Mouse (Mus musculus): ENCODE results near the gene Nhsl1. TPM values are rescaled to one million over a fixed set of nuclear protein-coding genes. Genes with fewer than 3 reads are reported as not detected.

The Nhsl1 gene
- total RNA-seq, 2 experiments from 2014 or later: 2.9 to 3.1 TPM

DNA sequence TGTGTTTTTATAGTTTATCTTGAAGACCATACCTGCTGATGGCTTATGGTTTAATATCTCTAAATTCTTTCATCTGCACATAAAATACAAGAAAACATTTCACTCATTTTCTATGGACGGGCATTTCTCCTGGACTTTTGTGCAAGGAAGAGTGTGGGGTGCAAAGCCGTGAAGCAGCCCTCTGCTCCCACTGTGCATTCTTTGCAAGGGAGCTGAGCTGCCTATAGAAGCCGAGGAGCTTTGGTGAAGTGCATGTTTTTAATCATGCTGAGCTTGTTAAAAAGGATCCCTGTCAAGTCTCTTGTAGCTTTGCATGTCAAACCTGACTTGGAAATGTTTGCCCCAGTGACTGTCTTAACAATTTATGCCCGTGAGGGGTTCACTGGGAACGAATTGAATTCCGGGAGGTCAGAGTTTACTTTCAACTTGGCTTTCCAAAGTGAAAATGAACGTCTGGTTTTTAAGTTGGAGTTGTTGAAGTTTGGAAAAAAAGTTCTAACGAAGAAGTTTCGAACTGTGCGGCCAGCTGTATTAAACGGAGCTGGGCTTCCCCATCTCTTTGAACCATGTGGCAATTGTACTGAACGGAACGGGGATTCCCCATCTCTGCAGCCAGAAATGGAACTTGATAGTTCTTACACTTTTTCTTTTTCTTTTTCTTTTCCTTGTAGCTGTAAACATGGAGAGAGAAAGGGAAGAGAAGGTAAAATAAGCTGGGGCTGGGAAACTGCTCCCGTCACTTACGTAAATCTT lies 22.8 kb downstream of the Nhsl1 start:
- DNase-seq (ENCODE audit: low spot score in 2 of 2): no peak

DNA sequence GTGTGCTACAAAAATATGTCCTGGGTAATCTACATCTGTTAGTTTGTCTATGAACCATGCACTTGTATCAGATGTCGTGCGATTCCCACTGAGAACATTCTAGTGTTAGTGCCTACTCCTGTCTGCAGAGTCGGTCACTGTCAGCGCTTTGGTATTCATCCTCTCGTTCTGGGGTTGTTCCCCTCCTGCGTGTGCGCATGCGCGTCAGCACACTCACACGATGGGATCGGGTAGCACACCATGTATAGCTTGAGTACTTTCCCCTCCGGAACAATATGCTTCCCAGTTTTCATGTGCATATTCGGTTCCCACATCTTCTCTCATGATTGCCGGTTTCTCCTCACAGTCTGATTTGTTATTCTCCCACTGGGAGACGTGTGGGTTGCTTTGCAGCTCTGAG lies 28.4 kb downstream of the Nhsl1 start:
- DNase-seq (ENCODE audit: low spot score in 2 of 2): no peak

DNA sequence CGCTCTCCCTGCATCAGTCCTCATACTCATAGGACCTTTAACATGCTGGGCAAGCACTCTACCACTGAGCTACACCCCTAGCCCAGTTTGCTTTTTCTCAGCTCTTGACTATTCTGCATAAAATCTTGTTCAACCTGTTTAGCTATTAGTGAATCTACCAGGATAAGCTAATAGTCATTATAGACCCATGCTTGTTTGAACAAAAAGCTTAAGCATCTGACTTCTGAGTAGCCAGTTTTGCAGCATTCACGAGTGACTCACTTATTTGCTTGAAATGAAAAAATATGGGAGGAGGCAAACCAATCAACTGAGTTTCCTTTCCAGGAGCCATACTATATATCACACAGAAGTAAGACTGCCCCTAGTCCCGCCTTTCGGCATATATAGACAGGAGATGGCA lies 32.0 kb downstream of the Nhsl1 start:
- DNase-seq (ENCODE audit: low spot score in 2 of 2): no peak

DNA sequence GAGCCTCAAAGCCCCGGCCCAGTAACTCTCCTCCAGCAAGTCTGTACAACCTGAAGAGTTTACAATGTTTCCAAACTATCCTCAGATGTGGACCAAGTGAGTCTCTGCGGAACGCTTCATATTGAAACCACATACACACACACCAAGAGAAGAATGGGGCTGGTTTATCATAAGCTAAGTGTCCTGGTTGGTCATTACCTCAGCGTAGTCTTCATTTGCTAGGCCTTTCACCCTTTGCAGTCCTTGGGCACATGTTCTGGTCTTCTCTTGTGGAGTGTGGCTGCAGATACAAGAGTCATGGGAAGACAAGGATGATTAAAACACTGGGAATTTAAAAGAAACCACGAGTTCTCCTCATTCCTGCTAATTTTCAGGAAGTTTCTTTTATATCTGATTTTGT lies 34.2 kb downstream of the Nhsl1 start:
- no peak for DNase-seq (ENCODE audit: low spot score in 2 of 2)

DNA sequence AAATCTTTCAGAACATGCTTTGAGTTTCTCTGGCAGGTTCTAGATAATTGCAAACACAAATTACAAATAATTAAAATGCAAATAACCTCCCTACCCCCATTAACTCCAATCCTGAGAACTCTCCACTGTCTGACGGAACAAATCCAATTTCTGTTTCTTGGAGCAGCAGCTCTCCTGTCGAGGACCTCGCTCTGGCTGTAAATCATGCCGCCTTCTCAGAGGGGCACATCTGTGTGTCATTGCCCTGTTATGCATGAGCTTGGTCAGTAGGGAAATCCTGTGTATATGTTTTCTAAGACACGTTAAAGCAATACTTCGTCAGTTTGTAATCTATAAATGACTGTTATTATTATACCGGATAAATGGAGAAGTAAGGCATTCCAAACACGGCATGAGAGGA lies 35.3 kb downstream of the Nhsl1 start:
- DNase-seq (ENCODE audit: low spot score in 2 of 2): no peak

DNA sequence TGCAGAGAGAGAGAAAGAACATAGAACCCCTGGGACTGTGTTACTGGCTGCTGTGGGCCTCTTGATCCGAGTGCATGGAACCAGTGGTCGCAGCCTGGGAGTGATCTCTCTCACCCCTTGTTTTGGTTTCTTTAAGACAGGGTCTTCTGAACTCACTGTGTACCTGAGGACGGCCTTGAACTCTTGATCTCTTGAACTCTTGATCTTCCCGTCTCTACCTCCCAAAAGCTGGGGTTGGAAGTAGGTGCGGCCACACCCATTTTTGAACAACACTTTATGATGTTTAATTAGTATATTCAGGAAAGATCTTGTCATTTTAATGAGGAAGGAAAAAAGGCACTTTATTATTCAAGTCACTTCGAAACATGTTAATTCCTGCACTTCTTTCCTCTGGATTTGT lies 37.7 kb downstream of the Nhsl1 start:
- no peak for DNase-seq (ENCODE audit: low spot score in 2 of 2)

DNA sequence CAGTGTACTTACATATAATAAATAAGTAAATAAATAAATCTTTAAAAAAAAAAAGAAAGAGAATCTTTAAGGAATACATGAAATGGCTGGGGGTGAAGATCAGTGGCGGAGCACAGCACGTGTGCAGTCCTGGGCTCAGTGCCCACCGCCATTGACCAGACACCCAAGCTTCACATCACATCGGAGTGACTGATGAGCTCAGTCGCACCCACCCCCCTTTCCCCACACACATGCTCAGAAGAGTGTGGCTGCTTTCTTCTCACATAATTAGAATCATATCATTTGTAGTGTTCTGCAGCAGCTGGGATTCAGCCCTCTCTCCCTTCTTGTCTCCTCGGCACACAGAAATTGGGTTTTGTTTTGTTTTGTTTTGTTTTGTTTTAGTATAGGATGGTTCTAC lies 38.4 kb downstream of the Nhsl1 start:
- no peak for DNase-seq (ENCODE audit: low spot score in 2 of 2)

DNA sequence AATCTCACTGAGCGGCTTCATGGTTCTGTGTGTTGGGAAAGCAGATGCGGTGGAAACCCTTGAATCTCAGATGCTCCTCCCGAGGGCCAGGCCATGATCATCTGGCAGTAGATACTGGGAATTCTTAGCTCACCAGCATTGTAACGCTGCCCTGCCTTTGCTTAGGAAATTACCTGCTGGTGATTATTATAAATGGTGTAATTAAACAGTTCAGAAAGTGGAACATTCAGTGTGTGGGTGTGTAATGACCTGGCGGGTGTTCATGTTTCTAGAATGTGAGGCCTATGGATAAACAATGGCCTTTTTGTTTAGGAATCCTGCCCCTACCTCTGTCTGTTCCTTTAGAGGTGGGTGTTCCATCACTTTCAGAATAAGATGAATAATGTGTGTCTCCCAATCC lies 39.7 kb downstream of the Nhsl1 start:
- DNase-seq (ENCODE audit: low spot score in 2 of 2): no peak

DNA sequence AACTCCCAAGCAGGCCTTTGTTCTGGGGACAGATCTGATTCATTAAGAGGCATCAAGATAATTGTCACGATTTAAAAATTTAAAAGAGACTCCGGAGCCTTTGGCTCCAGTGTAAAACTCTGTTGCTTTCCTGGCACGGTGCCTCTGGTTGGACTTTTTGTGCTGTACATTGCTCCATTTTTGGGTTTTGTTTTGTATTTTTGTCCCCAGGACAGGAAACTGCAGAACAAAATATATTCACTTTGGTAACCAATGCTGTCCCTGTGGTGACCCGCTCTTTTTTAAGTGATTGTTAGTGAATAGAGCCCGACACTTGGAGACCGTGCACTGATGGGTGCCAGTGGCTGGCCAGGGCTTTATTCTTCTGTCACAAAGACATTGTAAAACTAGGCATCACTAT lies 41.4 kb downstream of the Nhsl1 start:
- no peak for DNase-seq (ENCODE audit: low spot score in 2 of 2)

DNA sequence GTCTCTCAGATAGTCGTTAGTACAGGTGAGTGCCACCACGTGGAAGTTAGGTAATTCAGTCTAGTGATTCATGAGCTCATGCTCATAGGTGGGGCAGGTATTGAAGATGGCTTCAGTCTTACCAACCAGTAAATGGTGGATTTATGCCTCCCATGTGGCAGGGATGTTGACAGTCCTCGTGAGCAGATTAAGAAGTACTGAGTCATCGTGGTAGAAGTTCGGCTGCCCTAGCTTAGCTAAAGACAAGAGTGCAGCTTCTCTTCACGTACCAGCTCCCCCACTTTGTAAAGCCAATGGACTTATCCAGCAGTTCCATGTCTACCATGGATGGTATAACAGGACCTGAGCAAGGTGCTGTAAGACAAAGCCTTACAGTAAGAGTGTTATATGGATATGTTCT lies 46.6 kb downstream of the Nhsl1 start:
- DNase-seq (ENCODE audit: low spot score in 2 of 2): no peak

DNA sequence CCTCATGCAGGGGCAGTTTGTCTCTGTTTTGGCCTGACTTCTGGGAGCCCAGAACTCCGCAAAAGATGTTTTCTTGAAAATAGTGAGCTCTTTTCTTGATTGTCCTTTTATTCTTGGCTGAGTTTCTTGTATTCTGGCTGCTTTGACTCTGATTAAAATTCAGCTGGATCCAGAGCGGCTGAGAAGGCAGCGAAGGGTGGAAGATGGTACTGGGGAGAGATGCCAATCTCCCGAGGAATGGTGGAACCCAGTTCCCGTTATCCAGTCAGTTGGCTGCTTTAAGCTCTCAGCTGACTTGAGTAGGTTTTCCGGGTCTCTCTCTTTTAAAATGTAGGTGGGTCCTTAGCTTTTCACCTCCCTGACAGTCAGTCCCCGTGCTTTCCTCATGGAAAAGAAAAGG lies 47.9 kb downstream of the Nhsl1 start:
- no peak for DNase-seq (ENCODE audit: low spot score in 2 of 2)

DNA sequence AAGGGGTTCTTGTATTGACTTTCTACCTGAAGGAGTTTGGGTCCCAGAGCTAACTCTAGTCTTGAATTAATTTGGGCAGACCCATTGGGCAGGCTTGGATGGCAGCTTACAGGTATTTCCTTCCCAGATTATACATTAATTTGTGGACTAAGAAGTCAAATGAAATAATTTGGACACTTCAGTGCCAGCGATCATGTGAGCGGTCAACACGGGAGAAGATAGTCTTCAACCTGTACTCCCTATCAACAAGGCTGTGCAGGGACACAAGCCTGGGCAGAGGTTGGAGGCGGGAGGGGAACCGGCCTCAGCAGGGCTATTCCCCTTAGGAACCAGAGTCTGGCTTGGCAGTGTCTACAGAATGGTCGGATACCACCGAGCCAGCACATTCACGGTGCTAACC lies 49.3 kb downstream of the Nhsl1 start:
- no peak for DNase-seq (ENCODE audit: low spot score in 2 of 2)

DNA sequence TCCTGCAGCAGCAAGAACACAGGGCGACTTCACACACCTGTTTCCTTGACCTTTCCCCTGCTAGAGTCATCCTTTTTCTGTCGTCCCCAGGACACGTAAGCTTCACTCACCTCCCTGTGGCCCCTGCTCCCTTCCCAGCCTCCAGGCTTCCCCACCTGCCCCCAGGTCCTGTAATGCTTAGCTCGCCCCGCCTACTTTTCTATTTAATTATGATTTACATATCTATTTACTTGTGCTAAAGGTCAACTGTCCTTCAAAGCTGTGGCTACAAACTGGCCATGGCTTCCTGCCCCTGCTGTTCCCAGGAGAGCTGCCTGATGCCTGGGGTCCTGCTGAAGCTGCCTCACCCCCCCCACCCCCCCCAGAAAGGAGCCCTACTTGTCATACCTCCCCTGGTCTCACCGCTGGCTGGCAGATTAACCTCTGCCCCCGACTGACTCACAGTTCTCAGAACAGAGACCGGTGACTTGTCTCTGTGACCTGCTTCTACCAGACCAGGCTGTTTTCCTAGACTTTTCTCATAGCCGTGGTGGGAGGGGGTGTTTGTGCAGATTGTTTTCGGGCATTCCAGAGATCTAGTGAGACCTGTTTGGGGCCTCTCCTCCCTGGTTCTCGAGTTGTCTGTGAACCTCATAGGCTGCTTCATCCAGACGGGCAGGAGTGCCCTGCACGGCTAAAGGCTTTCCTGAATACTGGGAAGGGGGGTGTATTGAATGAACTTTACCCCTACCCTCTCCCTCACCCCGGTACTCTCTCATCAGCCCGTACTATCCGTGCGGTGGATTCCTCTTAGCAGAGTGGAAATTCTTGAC lies 51.9 kb downstream of the Nhsl1 start:
- DNase-seq (ENCODE audit: low spot score in 2 of 2): peak in 1 of 2 experiments; percentile 21

DNA sequence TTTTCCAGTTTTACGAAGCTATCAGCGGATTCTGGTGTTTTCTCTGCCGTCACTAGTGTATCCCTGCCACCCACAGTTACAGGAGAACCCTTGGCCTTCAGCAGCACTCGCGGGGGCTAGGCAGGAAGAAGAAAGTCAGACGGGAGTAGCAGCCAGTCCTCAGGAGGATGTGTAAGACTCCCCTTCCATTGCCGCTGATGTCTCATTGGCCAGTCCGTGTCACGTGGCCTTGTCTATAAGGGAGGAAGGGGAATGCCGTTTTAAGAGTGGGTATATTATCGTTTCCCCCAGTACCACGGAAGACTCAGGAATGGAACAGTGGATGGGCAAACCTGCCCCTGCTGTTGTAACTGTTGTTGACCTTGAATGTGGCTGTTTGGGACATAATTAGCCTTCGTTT lies 53.1 kb downstream of the Nhsl1 start:
- DNase-seq (ENCODE audit: low spot score in 2 of 2): no peak

DNA sequence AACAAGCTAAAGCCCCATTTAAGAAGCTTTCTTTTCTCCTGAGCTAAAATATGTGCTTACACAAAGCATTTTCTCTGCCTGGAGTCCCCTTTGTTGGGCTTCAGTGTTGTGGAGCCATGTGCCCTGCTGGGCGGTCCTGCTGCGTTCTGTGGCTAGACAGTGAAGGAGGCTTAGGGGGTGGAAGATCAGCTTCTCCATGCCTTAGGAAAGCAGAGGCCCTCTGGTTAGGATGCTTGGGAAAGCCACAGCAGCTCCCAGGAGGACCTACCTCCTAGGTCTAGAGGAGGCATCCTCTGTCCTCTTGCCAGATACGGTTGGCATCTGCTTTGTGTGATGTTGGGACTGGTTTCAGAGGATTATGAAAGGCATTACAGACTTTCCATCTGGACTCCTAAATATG lies 56.5 kb downstream of the Nhsl1 start:
- no peak for DNase-seq (ENCODE audit: low spot score in 2 of 2)

DNA sequence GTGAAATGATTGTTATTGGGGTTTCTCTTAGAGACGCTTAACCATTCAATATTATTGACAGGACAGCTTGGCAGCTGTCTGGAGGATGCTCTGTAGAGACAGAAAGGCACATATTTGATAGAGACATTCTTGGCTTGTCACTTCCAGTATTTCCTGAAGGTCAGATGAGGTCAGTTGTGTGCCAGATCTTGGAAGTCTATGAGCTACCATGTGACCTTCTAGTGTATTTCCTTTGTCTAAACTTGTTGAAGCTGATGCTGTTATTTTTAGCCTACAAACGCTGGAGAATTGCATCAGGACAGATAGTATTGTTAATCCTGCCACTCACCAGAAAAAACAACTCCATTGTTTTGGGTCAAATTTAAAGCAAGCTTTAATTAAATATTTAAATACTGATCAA lies 66.0 kb downstream of the Nhsl1 start:
- DNase-seq (ENCODE audit: low spot score in 2 of 2): no peak

DNA sequence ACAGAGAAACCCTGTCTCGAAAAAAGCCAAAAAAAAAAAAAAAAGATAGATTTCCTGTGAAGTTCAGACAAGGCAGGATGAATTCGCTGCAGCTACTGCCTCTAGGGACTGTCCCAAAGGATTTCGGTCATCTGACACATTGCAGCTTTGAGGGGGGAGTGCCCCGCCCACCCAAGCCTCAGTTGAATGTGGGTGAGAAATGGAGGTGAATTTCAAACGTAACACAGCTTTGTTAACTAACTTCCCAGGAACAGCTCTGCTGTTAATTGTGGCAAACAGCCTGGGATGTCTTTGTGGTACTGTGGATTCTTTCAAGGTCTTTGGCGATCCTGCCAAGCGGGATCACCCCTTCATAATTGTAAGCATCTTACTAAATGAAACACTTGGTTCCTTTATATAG lies 67.4 kb downstream of the Nhsl1 start:
- no peak for DNase-seq (ENCODE audit: low spot score in 2 of 2)

DNA sequence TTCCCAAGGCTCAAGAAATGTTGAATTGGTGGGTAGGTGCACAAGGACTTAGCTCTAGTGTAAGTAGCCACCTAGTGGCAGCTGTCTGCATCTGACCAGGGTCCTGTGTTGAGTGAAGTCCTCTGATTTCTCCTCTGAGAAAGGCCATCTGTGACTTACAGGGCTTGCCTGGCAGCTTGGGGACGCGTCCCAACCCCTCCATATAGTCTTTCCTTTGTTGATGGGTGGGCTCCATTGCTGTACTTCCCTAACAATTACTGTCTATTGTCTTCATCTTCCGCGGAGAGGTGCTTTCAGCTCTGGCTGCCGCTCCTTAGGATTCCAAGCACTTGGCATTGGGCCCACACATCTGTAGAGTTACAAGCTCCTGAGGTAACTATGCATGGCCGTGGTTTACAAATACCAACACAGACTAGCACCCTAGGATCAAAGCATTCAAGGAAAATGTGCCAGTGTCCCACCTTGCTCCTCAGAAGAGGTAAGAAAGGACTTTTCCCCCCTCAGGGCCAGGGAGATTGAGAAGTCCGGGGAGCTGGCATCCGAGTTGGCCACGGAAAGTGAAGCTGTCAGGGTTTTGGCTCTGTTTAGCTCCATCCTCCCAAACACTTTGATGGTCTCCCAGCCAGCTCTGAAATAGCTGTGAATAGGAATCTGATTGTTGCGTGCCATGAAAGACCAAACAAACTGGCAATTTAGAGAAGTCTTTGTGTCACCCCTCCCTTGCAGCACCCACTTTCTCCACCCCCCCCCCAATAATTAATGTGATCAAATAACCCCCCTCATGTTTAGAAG lies 70.2 kb downstream of the Nhsl1 start:
- DNase-seq (ENCODE audit: low spot score in 2 of 2): peak; percentile 26 to 31

DNA sequence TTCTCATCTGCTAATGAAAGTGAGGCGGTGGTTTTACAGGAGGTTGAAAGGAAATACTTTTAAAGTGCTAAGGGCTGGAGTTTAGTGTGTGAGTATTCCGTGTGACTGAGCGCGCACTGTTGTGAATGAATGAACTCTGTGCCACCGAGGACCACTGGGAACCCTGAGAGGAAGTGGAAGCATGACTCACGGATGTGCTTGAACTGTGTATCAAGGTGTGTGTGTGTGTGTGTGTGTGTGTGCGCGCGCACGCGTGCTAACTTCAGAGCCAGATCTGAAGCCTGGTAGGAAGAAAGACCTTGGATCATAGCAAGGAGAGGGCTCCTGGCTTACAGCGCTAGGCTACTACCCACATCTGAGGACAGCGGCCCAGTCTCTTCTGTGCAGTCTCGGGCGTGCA lies 71.2 kb downstream of the Nhsl1 start:
- DNase-seq (ENCODE audit: low spot score in 2 of 2): no peak

DNA sequence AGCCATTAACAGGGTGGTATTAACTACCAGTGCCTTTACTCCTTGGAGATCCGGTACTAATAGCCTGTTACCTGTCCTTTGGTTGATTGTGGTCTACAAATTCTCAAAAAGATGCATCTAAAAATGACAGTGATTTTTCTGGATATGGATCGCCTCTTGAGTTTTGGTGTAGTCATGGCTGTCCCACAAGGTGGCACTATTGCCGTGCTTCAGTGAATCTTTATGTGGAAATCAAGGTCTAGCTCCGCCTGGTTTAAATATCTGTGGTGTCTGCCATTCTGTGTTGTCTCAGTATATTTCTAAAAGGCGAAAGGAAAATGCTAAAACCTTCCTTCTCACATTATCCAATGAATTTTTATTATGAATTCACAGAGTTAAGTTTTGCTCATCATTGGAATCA lies 72.8 kb downstream of the Nhsl1 start:
- peak in 1 of 2 experiments; percentile 41 for DNase-seq (ENCODE audit: low spot score in 2 of 2)

DNA sequence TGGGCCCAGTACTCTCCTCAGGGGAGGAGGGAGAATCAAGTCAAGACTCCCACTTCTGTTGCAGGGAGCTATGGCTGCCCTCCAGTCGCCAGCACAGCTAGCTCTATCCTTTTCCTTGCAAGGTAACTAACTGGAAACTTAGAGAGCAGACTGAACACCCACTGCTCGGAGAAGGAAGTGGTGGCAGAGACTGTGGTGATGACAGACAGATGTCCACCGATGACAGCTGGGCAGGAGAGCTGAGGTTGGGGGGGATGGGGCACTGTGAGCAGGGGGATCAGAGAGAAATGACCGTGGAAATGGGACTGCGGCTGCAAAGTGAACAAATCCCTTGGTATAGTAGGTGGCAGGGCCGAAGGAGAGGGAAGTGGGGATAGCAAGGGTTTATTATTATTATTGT lies 73.5 kb downstream of the Nhsl1 start:
- no peak for DNase-seq (ENCODE audit: low spot score in 2 of 2)

DNA sequence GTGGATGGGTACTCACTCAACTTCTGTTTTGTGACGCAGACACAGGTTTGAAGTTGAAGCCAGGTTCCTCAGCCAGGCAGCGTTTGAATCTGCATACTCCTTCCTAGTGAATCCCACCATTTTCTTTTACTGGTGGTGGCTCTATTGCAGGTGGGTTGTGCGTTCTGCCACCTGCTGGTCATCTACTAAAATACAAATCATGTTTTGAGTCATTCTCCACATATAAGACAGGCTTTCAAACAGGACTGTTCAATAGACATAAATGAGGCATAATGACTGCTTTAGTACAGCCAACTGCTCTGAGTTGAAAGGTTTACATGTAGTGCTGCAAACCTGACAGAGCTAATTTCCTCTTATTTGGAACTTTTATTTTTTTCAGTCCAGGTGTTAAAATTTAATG lies 75.0 kb downstream of the Nhsl1 start:
- DNase-seq (ENCODE audit: low spot score in 2 of 2): no peak
